ENCODE assay signal across 28 mouse cellular contexts in the genomic region with DNA sequence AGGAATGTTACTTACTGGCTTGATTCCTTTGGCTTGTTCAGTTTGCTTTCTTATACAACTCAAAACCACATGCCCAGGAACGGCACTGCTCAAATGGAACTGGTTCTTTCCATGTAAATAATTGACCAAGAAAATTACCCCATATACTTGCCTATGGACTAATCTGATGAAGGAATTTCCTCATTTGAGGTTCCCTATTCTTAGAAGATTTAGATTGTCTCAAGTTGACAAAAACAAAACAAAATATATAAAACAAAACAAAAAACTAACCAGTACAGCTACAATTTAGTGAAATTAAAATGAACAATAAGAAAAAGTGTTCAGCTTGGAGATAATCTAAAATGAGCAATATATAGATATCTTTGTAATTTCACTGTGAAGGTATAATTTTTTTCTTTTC.
"Had no signal": no experiment of that assay in that cellular context is flagged by ENCODE, and none has a peak within 500 bp of the region (broad histone marks: within the 10 kb centered on the region; RNA-seq: fewer than 3 reads in every experiment).

No protein-coding gene starts in this region.

- H3K36me3 ChIP-seq: limb, embryonic 10.5 days; limb, embryonic 12.5 days; limb, embryonic 13.5 days; limb, embryonic 15.5 days; liver, embryonic 12.5 days; liver, embryonic 13.5 days; liver, embryonic 15.5 days; lung, embryonic 15.5 days; midbrain, embryonic 10.5 days; midbrain, embryonic 12.5 days; midbrain, embryonic 13.5 days; midbrain, embryonic 15.5 days; neural tube, embryonic 12.5 days had no signal

- H3K4me3 ChIP-seq: left cerebral cortex, adult 2 months; limb, embryonic 10.5 days; limb, embryonic 12.5 days; limb, embryonic 13.5 days; limb, embryonic 15.5 days; liver, embryonic 12.5 days; liver, embryonic 13.5 days; liver, embryonic 15.5 days; lung, embryonic 15.5 days; megakaryocyte, embryonic 14.5 days; midbrain, embryonic 10.5 days; midbrain, embryonic 12.5 days; midbrain, embryonic 13.5 days; midbrain, embryonic 15.5 days; myocyte; neural tube, embryonic 12.5 days had no signal

- H3K27me3 ChIP-seq: limb, embryonic 12.5 days; limb, embryonic 13.5 days; limb, embryonic 15.5 days; liver, embryonic 12.5 days; liver, embryonic 13.5 days; liver, embryonic 15.5 days; lung, embryonic 15.5 days; megakaryocyte, embryonic 14.5 days; midbrain, embryonic 12.5 days; midbrain, embryonic 13.5 days; midbrain, embryonic 15.5 days; neural tube, embryonic 12.5 days had no signal

- H3K4me1 ChIP-seq: limb, embryonic 10.5 days; limb, embryonic 12.5 days; limb, embryonic 13.5 days; limb, embryonic 15.5 days; liver, embryonic 12.5 days; liver, embryonic 13.5 days; liver, embryonic 15.5 days; lung, embryonic 15.5 days; megakaryocyte, embryonic 14.5 days; midbrain, embryonic 10.5 days; midbrain, embryonic 12.5 days; midbrain, embryonic 13.5 days; midbrain, embryonic 15.5 days; neural tube, embryonic 12.5 days had no signal

- H3K27ac ChIP-seq: left cerebral cortex, adult 2 months; limb, embryonic 10.5 days; limb, embryonic 12.5 days; limb, embryonic 13.5 days; limb, embryonic 15.5 days; liver, embryonic 12.5 days; liver, embryonic 13.5 days; liver, embryonic 14.5 days; liver, embryonic 15.5 days; lung, embryonic 15.5 days; macrophage; midbrain, embryonic 10.5 days; midbrain, embryonic 12.5 days; midbrain, embryonic 13.5 days; midbrain, embryonic 15.5 days; neural tube, embryonic 12.5 days had no signal

- H3K9ac ChIP-seq: limb, embryonic 12.5 days; limb, embryonic 13.5 days; limb, embryonic 15.5 days; liver, embryonic 12.5 days; liver, embryonic 13.5 days; liver, embryonic 14.5 days; liver, embryonic 15.5 days; liver, postnatal 0 days; lung, embryonic 14.5 days; lung, embryonic 15.5 days; midbrain, embryonic 12.5 days; midbrain, embryonic 13.5 days; midbrain, embryonic 15.5 days; neural tube, embryonic 12.5 days had no signal

- DNase-seq: left cerebral cortex, postnatal 4 days; liver; liver, embryonic 13.5 days; liver, postnatal 0 days; lung, adult 18-20 months; lung, adult 2 months; lung, embryonic 14.5 days; lung, postnatal 10 days; lung, postnatal 36 days; lung, postnatal 4 days; midbrain, embryonic 14.5 days had no signal

- H3K9me3 ChIP-seq: limb, embryonic 10.5 days; limb, embryonic 12.5 days; limb, embryonic 13.5 days; limb, embryonic 15.5 days; liver, embryonic 12.5 days; liver, embryonic 13.5 days; liver, embryonic 15.5 days; lung, embryonic 15.5 days; megakaryocyte, embryonic 14.5 days; midbrain, embryonic 10.5 days; midbrain, embryonic 12.5 days; midbrain, embryonic 13.5 days; midbrain, embryonic 15.5 days; neural tube, embryonic 12.5 days had no signal
